Mouse (Mus musculus): ENCODE results near the gene Reep6. TPM values are rescaled to one million over a fixed set of nuclear protein-coding genes. Genes with fewer than 3 reads are reported as not detected.

Reep6 gene
- polyA plus RNA-seq, 1 experiment from 2014 or later, result 1.8 TPM

DNA sequence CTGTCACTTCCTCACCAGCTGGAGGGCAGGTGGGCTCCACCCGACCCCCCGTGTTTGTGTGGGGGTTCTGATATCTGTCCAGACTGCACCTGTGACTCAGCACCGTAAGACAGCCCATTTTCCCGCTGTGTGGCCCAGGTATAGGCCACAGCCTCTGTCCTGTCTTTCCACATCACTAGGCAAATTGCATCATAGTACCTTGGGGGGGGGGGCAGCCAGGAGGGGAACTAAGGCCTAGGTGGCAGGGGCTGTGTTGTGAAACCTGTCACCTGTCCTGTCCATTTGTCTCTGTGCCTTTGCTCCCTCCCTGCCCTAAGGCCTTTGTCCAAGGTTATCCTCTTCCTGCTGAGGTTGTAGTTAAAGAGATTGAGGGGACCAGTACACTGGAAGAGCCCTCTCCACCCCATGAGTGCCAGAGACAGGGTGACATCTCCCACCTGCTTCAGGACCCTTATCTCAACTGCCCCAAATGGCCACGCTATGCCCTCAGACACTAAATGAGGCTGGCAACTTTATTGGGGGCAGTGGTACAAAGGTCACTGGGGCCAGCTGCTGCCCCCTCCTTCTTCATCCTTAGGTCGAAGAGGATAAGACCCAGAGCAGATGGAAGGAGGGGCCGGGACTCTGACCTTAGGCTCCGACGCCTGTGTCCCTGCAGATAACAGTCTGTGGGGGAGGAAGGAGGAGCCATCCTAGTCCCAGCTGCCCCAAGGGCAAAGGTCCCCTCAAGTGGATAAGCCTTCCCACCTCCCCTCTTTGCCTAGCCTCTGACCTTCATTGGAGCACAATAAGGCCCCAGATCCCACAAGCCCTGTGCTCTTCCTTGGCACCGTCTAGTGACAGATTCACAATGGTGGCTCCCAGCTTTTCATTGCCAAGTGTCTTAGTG lies 2.1 kb downstream of the Reep6 start:
- H3K27me3 ChIP-seq (ENCODE audit: control insufficient read depth, insufficient read depth, low read length), result peaks cover 15% of the 10 kb centered on the region
- no peak overlapping the region for H3K9ac ChIP-seq (ENCODE audit: low read length)
- no peaks in the 10 kb centered on the region for H3K9me3 ChIP-seq (replicated peaks; ENCODE audit: control insufficient read depth, low read length)

GRCm38 (mm10) chr10:80332525-80332989 lies 2.8 kb downstream of the Reep6 start:
- Histone ChIP-seq H3K27ac (ENCODE audit: low read length) (no peak overlapping the region), H3K4me1 (ENCODE audit: control insufficient read depth, insufficient read depth, low read length) (peaks cover 12% of the 10 kb centered on the region; the same call in 1 of the 2 replicates), H3K4me2 (ENCODE audit: low read depth, low read length) (no peak overlapping the region), H3K9ac (ENCODE audit: low read length) (no peak overlapping the region), H3K9me3 (replicated peaks; ENCODE audit: control insufficient read depth, low read length) (no peaks in the 10 kb centered on the region), H3K36me3 (ENCODE audit: control insufficient read depth, insufficient read depth) (no peaks in the 10 kb centered on the region), H3K27me3 (ENCODE audit: control insufficient read depth, insufficient read depth, low read length) (peaks cover 15% of the 10 kb centered on the region), H3K4me3 (ENCODE audit: low read length) (no peak overlapping the region)
- 81% methylated on average over 5 of the region's 5 CpGs for WGBS
- no peak for ATAC-seq (replicated peaks; ENCODE audit: extremely low read depth, insufficient read depth, low FRiP score)

More for the DNA sequence above, 2.1 kb downstream of the Reep6 start:
- WGBS, result 50% methylated on average over 10 of the region's 10 CpGs
- no peak overlapping the region for H3K27ac ChIP-seq (ENCODE audit: low read length)
- no peak overlapping the region for H3K4me3 ChIP-seq (ENCODE audit: low read length)
- H3K4me1 ChIP-seq (ENCODE audit: control insufficient read depth, insufficient read depth, low read length), result peaks cover 12% of the 10 kb centered on the region; the same call in 1 of the 2 replicates
- no peaks in the 10 kb centered on the region for H3K36me3 ChIP-seq (ENCODE audit: control insufficient read depth, insufficient read depth)
- H3K4me2 ChIP-seq (ENCODE audit: low read depth, low read length), result no peak overlapping the region
- no peak for ATAC-seq (replicated peaks; ENCODE audit: extremely low read depth, insufficient read depth, low FRiP score)

DNA sequence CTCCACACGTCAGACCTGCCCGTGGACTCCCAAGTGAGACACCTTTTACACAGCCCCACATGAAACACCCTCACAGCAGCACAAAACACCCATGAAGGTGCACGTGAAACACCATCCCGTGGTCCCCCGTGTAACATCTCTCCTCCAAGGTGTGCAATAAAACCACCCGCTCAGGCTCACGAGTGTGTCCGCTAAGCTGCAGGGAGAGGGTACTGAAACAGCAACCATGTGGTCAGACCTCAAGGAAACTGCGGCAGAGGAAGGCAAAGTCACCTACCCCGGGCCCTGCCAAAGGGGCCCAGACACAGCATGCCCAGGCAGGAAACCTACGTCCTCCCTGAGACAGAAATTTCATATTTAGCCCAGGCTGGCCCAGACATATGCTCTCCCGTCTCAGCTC lies 6.5 kb downstream of the Reep6 start:
- Histone ChIP-seq H3K4me3 (ENCODE audit: low read length) (no peak overlapping the region), H3K4me2 (ENCODE audit: low read depth, low read length) (no peak overlapping the region), H3K27me3 (ENCODE audit: control insufficient read depth, insufficient read depth, low read length) (peaks cover 22% of the 10 kb centered on the region), H3K36me3 (ENCODE audit: control insufficient read depth, insufficient read depth) (no peaks in the 10 kb centered on the region), H3K27ac (ENCODE audit: low read length) (no peak overlapping the region), H3K4me1 (ENCODE audit: control insufficient read depth, insufficient read depth, low read length) (no peaks in the 10 kb centered on the region), H3K9me3 (replicated peaks; ENCODE audit: control insufficient read depth, low read length) (no peaks in the 10 kb centered on the region), H3K9ac (ENCODE audit: low read length) (no peak overlapping the region)
- ATAC-seq (replicated peaks; ENCODE audit: extremely low read depth, insufficient read depth, low FRiP score), result no peak
- WGBS, result 84% methylated on average over 12 of the region's 12 CpGs

DNA sequence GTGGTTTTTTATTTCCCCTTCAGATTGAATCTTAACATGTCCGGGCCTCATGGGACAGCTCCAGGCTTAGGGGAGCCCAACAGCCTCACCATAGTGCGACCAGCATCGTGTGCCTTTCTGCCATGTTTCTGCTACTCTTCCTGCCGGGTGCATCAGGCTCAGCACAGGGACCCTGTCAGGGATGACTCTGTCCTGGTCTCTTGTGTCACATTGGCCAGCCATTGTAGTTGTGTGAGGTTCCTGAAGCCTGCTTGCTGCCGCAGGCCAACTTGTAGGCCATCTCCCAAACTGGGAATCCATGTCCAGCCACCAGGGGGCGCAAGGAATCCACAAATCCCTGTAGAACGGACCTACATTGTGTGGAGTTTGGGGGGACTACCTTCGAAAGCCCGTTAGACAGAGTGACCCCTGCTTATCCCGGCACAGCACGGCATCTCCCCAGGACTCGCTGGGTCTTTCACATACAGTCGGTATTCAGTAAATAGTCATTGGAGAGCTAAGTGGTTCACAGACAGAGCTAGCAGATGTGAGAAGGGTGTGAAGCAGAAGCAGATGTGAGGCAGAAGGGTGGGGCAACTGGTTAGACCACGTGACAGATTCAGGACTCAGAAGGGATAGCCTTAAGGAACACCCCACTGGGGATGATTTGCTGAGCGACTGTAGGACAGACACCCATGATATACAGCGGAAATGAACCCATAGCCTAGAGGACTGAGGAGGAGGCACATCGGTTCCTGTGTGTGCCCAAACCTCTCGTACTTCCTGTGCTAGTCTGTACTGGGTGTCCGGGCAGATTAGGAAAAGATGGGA lies 10.4 kb downstream of the Reep6 start:
- 0 out of 2 replicates have a peak overlapping the region, but pooled peaks have one; percentile 14 for H3K4me2 ChIP-seq (ENCODE audit: low read depth, low read length)
- H3K27ac ChIP-seq (ENCODE audit: low read length), result no peak overlapping the region
- H3K9ac ChIP-seq (ENCODE audit: low read length), result no peak overlapping the region
- H3K27me3 ChIP-seq (ENCODE audit: control insufficient read depth, insufficient read depth, low read length), result peaks cover 40% of the 10 kb centered on the region
- H3K4me3 ChIP-seq (ENCODE audit: low read length), result no peak overlapping the region
- no peaks in the 10 kb centered on the region for H3K36me3 ChIP-seq (ENCODE audit: control insufficient read depth, insufficient read depth)
- ATAC-seq (replicated peaks; ENCODE audit: extremely low read depth, insufficient read depth, low FRiP score), result no peak
- peaks cover 24% of the 10 kb centered on the region for H3K4me1 ChIP-seq (ENCODE audit: control insufficient read depth, insufficient read depth, low read length)
- no peaks in the 10 kb centered on the region for H3K9me3 ChIP-seq (replicated peaks; ENCODE audit: control insufficient read depth, low read length)
- WGBS, result 23% methylated on average over 19 of the region's 19 CpGs

GRCm38 (mm10) chr10:80341026-80341425 lies 11.3 kb downstream of the Reep6 start:
- Histone ChIP-seq H3K27ac (ENCODE audit: low read length) (no peak overlapping the region), H3K36me3 (ENCODE audit: control insufficient read depth, insufficient read depth) (no peaks in the 10 kb centered on the region), H3K4me3 (ENCODE audit: low read length) (no peak overlapping the region), H3K27me3 (ENCODE audit: control insufficient read depth, insufficient read depth, low read length) (peaks cover 49% of the 10 kb centered on the region), H3K9me3 (replicated peaks; ENCODE audit: control insufficient read depth, low read length) (no peaks in the 10 kb centered on the region), H3K9ac (ENCODE audit: low read length) (no peak overlapping the region), H3K4me2 (ENCODE audit: low read depth, low read length) (no peak overlapping the region), H3K4me1 (ENCODE audit: control insufficient read depth, insufficient read depth, low read length) (peaks cover 29% of the 10 kb centered on the region)
- no peak for ATAC-seq (replicated peaks; ENCODE audit: extremely low read depth, insufficient read depth, low FRiP score)
- WGBS, result 25% methylated on average over 21 of the region's 21 CpGs

DNA sequence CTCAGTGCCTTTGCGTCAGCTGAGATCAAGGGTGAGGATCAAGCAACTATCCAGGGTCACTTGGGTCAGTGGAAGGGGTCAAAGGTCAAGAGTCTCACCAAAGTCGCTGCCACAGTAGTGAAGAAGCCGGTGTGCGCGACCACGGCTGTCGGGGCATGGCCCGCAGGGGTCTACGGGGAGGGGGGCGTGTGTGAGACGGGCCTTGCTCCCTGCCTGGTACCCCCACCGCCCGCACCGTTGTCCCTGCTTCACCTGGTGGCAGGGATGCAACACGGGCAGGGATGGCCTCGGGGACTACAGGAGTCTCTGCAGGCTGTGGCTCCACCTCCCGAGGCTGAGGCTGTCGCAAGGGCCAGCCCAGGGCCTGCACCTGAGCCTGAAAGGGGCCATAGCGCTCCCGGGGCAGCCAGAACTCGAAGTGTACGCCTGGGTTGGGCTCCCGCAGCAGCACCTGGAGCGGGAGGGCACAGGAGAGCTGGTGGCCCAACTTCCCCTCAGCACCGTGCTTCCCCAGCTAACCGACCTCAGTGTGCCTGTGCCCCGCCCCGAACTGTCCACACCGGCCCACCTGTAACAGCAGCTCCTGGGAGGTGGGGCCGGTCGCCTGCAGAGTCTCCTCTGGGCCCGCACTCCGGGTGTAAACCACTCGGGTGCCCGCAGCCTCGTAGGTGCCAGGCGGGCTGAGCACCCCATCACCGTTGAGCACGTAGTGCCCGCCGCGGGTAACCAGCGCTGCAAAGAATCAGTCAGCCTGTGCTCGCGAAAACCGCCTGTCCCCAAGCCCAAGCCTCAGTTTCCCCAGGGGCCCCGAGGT lies 11.9 kb downstream of the Reep6 start:
- Histone ChIP-seq H3K9me3 (replicated peaks; ENCODE audit: control insufficient read depth, low read length) (no peaks in the 10 kb centered on the region), H3K36me3 (ENCODE audit: control insufficient read depth, insufficient read depth) (no peaks in the 10 kb centered on the region), H3K27me3 (ENCODE audit: control insufficient read depth, insufficient read depth, low read length) (peaks cover 54% of the 10 kb centered on the region), H3K9ac (ENCODE audit: low read length) (no peak overlapping the region), H3K4me3 (ENCODE audit: low read length) (peak overlapping the region; percentile 30), H3K4me1 (ENCODE audit: control insufficient read depth, insufficient read depth, low read length) (peaks cover 29% of the 10 kb centered on the region), H3K27ac (ENCODE audit: low read length) (no peak overlapping the region), H3K4me2 (ENCODE audit: low read depth, low read length) (peak overlapping the region; percentile 61; the same call in 1 of the 2 replicates)
- WGBS, result 8% methylated on average over 47 of the region's 47 CpGs
- no peak for ATAC-seq (replicated peaks; ENCODE audit: extremely low read depth, insufficient read depth, low FRiP score)

DNA sequence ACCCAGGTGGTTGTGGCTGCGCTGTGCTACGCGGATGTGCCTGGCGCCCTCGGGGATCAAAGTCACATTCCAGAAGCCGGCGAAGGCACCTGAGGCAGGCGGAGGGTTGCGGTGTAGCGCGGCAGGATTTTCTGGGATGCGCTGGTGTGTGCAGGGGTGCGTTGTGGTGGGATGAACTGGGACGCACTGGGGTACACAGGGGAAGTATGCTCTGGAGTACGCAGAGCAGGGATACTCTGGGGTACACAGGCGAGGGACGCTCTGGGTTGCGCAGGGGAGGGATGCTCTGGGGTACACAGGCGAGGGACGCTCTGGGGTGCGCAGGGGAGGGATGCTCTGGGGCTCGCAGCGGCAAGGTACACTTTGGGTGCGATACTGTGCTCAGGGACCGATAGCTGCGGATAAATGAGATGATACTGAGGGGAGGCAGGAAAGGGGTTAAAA lies 12.6 kb downstream of the Reep6 start:
- H3K9ac ChIP-seq (ENCODE audit: low read length), result no peak overlapping the region
- peaks cover 57% of the 10 kb centered on the region for H3K27me3 ChIP-seq (ENCODE audit: control insufficient read depth, insufficient read depth, low read length)
- no peaks in the 10 kb centered on the region for H3K36me3 ChIP-seq (ENCODE audit: control insufficient read depth, insufficient read depth)
- H3K27ac ChIP-seq (ENCODE audit: low read length), result no peak overlapping the region
- peak overlapping the region; percentile 30 for H3K4me3 ChIP-seq (ENCODE audit: low read length)
- H3K9me3 ChIP-seq (replicated peaks; ENCODE audit: control insufficient read depth, low read length), result no peaks in the 10 kb centered on the region
- 0 out of 2 replicates have a peak, but pooled peaks have one; percentile 3 for ATAC-seq (replicated peaks; ENCODE audit: extremely low read depth, insufficient read depth, low FRiP score)
- 4% methylated on average over 26 of the region's 26 CpGs for WGBS
- peak overlapping the region; percentile 61 for H3K4me2 ChIP-seq (ENCODE audit: low read depth, low read length)
- H3K4me1 ChIP-seq (ENCODE audit: control insufficient read depth, insufficient read depth, low read length), result peaks cover 29% of the 10 kb centered on the region

DNA sequence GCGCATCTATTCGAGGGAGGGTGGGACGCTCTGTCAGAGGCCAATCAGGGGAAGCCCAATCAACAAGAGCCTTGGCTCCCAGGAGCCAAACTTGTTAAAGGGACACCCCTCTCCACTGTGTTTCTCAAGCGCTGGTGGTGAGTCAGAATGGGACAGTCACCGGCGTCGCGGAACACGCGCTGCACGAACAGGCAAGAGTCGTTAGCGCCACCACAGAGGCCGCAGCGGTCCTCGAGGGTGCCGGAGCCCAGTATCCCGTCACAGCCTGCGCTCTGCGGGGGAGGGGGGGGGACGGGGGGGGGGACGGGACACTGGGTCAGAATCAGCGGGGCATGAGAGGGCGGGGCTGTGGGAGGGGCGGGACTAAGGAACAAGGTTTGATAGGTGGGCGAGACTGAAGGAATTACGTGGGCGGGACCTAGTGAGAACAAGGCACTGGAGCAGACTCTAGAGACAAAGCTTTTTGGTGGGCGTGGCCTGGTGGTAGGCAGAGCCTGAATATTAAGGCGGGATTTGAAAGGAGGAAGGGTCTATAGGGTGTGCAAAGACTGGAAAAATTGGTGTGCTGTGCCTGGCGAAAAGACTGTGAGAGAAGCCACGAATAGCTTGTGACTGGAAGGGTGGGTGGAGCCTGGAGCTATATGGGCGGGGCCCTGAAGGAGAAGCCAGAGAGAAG lies 13.1 kb downstream of the Reep6 start:
- peak; percentile 45 for ATAC-seq (replicated peaks; ENCODE audit: extremely low read depth, insufficient read depth, low FRiP score)
- Histone ChIP-seq H3K4me1 (ENCODE audit: control insufficient read depth, insufficient read depth, low read length) (peaks cover 29% of the 10 kb centered on the region), H3K27ac (ENCODE audit: low read length) (peak overlapping the region; percentile 25; the same call in 1 of the 2 replicates)

More for the DNA sequence above, 13.1 kb downstream of the Reep6 start:
- Histone ChIP-seq H3K9ac (ENCODE audit: low read length) (no peak overlapping the region), H3K27me3 (ENCODE audit: control insufficient read depth, insufficient read depth, low read length) (peaks cover 62% of the 10 kb centered on the region), H3K4me3 (ENCODE audit: low read length) (peak overlapping the region; percentile 30), H3K9me3 (replicated peaks; ENCODE audit: control insufficient read depth, low read length) (no peaks in the 10 kb centered on the region), H3K36me3 (ENCODE audit: control insufficient read depth, insufficient read depth) (no peaks in the 10 kb centered on the region), H3K4me2 (ENCODE audit: low read depth, low read length) (peak overlapping the region; percentile 61)
- 2% methylated on average over 32 of the region's 33 CpGs for WGBS

Measured in heart, embryonic 16.5 days (tissue).